Mouse (Mus musculus) MEL (cell line): ENCODE measurements around the gene Pheta2.

Experiments
- CTCF ChIP-seq, 3 experiments: IDR thresholded peaks in 2 of 3; conservative IDR thresholded peaks in 1 of 3; 2 replicates each; pipeline ENCODE4 v1.5.1; 2011 to 2012; ENCODE audit warnings: low read length in 3 of 3, low read depth in 2 of 3, mild to moderate bottlenecking in 2 of 3, improper control_type of control experiment in 1 of 3, inconsistent platforms in 1 of 3, mixed read lengths in 1 of 3, moderate library complexity in 1 of 3; ENCODE audit not compliant: control insufficient read depth in 1 of 3, insufficient read depth in 1 of 3, poor library complexity in 1 of 3, severe bottlenecking in 1 of 3
- EP300 ChIP-seq, 2 experiments: IDR thresholded peaks; 2 replicates each; pipeline ENCODE4 v1.6.1; 2011; ENCODE audit warnings: improper control_type of control experiment in 2 of 2, low read length in 2 of 2, low read depth in 1 of 2, mild to moderate bottlenecking in 1 of 2
- GATA1 ChIP-seq: IDR thresholded peaks from 2 replicates; pipeline ENCODE4 v1.6.1; 2011; ENCODE audit warnings: low read depth, low read length, improper control_type of control experiment
- HCFC1 ChIP-seq: IDR thresholded peaks from 2 replicates; pipeline ENCODE4 v1.6.1; 2012; ENCODE audit warnings: low read depth, mild to moderate bottlenecking, inconsistent platforms, low read length, improper control_type of control experiment, moderate library complexity
- ZKSCAN1 ChIP-seq: IDR thresholded peaks from 2 replicates; pipeline ENCODE4 v1.6.1; 2012; ENCODE audit warnings: low read depth, mild to moderate bottlenecking, inconsistent platforms, low read length, improper control_type of control experiment, moderate library complexity

GRCm38 (mm10) chr15:82336629-82337028, 2.1 kb upstream of the Pheta2 start:
- no peak for TF ChIP-seq CTCF (IDR thresholded peaks at IDR 0.05 in 2 of 3, conservative IDR thresholded peaks at IDR 0.05 in 1 of 3; ENCODE audit: control insufficient read depth in 1 of 3, insufficient read depth in 1 of 3, low read depth in 2 of 3, low read length in 3 of 3, poor library complexity in 1 of 3, severe bottlenecking in 1 of 3)
- TF ChIP-seq EP300 (IDR thresholded peaks at IDR 0.05; ENCODE audit: low read depth in 1 of 2, low read length in 2 of 2), result no peak
- TF ChIP-seq GATA1, result no peak
- TF ChIP-seq ZKSCAN1, result no peak
- TF ChIP-seq HCFC1, result no peak
